1 mouse cellular context compared by ENCODE assay signal in the genomic region with DNA sequence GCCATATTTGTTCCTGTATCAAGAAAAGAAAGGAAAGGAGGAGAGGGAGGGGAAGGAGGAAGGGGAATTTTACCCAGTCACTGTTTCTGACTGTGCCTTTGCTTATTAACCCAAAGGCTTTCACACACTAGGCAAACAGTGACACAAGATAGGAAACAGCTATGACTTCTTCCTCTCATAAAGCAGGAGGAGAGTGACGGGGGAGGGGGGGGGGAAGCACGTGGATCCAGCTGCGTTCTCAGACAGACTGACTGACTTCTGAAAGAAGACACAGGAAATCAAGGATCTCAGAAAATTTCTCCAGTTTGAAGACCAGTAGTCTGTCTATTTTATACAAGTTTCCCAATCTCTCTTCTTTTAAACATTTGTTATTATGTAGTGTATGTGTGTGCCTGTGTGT.
TF ChIP-seq lines count a peak whose summit lies in the region.

No protein-coding gene starts in this region.

TF ChIP-seq in CH12.LX, 34 proteins besides CTCF, POLR2A, EP300 and RAD21:
- TF ChIP-seq BHLHE40 (IDR thresholded peaks at IDR 0.05; ENCODE audit: low read depth, low read length) (peak; percentile 59; the same call in 1 of the 2 replicates), SMC3 (IDR thresholded peaks at IDR 0.05; ENCODE audit: low read depth, low read length) (no peak), MYC (IDR thresholded peaks at IDR 0.05; ENCODE audit: low read depth, low read length) (peak; percentile 94), ZC3H11A (IDR thresholded peaks at IDR 0.05; ENCODE audit: low read depth, low read length) (no peak), CHD1 (IDR thresholded peaks at IDR 0.05; ENCODE audit: low read depth, low read length) (no peak), GABPA (IDR thresholded peaks at IDR 0.05; ENCODE audit: insufficient replicate concordance, low read depth, low read length) (no peak), MAX (IDR thresholded peaks at IDR 0.05; ENCODE audit: low read length) (peak; percentile 88)
TF ChIP-seq in CH12.LX: peak in this region for 3.
